Mouse (Mus musculus): ENCODE measurements around the gene Mob3b. TPM values are rescaled to one million over a fixed set of nuclear protein-coding genes. Genes with fewer than 3 reads are reported as not detected.

The Mob3b gene
- total RNA-seq, 2 experiments from 2014 or later: 2.8 to 3.9 TPM

Other genes starting within 250 kb of the Mob3b start
- gene Ifnk, start 5.4 kb downstream of the Mob3b start, total RNA-seq (2021): not detected
- gene C9orf72, start 68.7 kb upstream of the Mob3b start, total RNA-seq (2021): 1 to 10 TPM; 9.1 to 9.2 TPM